Mouse (Mus musculus) lung, embryonic 14.5 days (tissue): ENCODE measurements around the gene Slc25a38. TPM values are rescaled to one million over a fixed set of nuclear protein-coding genes. Genes with fewer than 3 reads are reported as not detected.

Source experiments
- ATAC-seq: fragments of 200-750 bp; cut with Nextera tagmentation; 2 replicates; pipeline ENCODE4 v1.8.0; 2017; ENCODE audit warnings: mild to moderate bottlenecking, moderate TSS enrichment, moderate library complexity; ENCODE audit not compliant: insufficient read depth
- DNase-seq: peaks from one replicate; pipeline ENCODE4 v3.0.0-alpha.2; 2015
- H3K27ac ChIP-seq: fragments of 300-500 bp; sonication (generic); 2 replicates; pipeline ENCODE4 v1.5.1; 2014; ENCODE audit warnings: low read depth, mild to moderate bottlenecking, moderate library complexity
- H3K27me3 ChIP-seq: fragments of 300-500 bp; sonication (generic); 2 replicates; pipeline ENCODE4 v1.6.1; 2014; ENCODE audit warnings: low read length, control low read depth; ENCODE audit not compliant: insufficient read depth
- H3K36me3 ChIP-seq: fragments of 300-500 bp; sonication (generic); 2 replicates; pipeline ENCODE4 v1.6.1; 2014; ENCODE audit warnings: control low read depth; ENCODE audit not compliant: insufficient read depth
- H3K4me1 ChIP-seq: fragments of 300-500 bp; sonication (generic); 2 replicates; pipeline ENCODE4 v1.6.1; 2014; ENCODE audit warnings: antibody characterized with exemption, control low read depth; ENCODE audit not compliant: insufficient read depth
- H3K4me2 ChIP-seq: fragments of 300-500 bp; sonication (generic); 2 replicates; pipeline ENCODE4 v1.6.1; 2014; ENCODE audit warnings: mild to moderate bottlenecking
- H3K4me3 ChIP-seq: fragments of 300-500 bp; sonication (generic); 2 replicates; pipeline ENCODE4 v1.5.1; 2014; ENCODE audit warnings: low read depth, low read length
- H3K9ac ChIP-seq: fragments of 300-500 bp; sonication (generic); 2 replicates; pipeline ENCODE4 v1.6.1; 2014
- H3K9me3 ChIP-seq: fragments of 300-500 bp; sonication (generic); 2 replicates; pipeline ENCODE4 v1.6.1; 2016; ENCODE audit warnings: low read depth, low read length, control low read depth
- CTCF ChIP-seq: IDR thresholded peaks from 2 replicates; pipeline ENCODE4 v1.5.1; 2016; ENCODE audit warnings: antibody characterized with exemption, low read depth
- WGBS: fragments of 180-500 bp; shearing (Covaris S2); extraction: QIAGEN DNeasy Blood & Tissue Kit; methylation state at CpG from one replicate; pipeline ENCODE4 v1.1.7; 2014; 5-methylcytosine and 5-hydroxymethylcytosine counted together
- polyA plus RNA-seq: library from polyadenylated mRNA; unstranded; fragments of >200 nt; fragmentation: Nextera tagmentation; extraction: Ambion mirVana; gene quantifications from 2 replicates; pipeline ENCODE4 v1.2.1, GENCODE M21; 2014

The Slc25a38 gene
- polyA plus RNA-seq, 1 experiment from 2014 or later, result 31.4 TPM

DNA sequence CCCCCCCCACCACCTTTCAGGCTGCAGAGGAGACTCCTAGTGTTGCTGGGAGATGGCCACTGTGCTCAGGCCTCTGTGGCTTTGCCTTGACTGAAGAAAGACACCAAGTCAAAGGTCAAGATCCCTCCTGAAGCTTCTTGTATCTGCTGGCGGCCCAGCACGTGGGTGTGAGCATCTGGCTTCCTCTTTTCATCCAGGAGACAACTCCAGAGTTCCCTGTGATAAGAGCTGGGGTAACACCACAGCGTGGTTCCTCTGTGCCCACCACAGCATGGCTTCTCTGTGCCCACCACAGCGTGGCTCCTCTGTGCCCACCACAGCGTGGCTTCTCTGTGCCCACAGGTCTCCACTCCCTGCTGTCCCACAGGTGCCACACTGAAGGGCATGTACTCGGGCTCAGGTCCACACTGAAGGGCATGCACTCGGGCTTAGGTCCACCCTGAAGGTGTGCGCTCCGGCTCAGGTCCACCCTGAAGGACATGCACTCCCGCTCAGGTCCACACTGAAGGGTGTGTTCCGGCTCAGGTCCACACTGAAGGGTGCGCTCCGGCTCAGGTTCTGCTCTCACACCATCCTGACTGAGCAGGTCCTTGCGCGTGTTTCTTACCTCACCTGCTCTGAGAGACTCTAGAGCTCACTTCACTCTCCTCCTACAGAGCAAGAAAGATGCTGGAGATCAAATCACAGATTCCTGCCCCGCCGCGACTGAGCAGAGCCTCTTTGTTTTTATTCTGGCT lies 26.8 kb upstream of the Slc25a38 start:
- Histone ChIP-seq H3K4me3 (no peak overlapping the region), H3K36me3 (no peaks in the 10 kb centered on the region), H3K27ac (no peak overlapping the region), H3K9me3 (no peaks in the 10 kb centered on the region), H3K4me2 (no peak overlapping the region), H3K4me1 (no peaks in the 10 kb centered on the region), H3K27me3 (no peaks in the 10 kb centered on the region), H3K9ac (no peak overlapping the region)
- no peak for ATAC-seq
- WGBS, result 77% methylated on average over 18 of the region's 18 CpGs
- TF ChIP-seq CTCF, result no peak
- no peak for DNase-seq

GRCm38 (mm10) chr9:120084406-120084805 lies 25.8 kb upstream of the Slc25a38 start:
- H3K9me3 ChIP-seq, result no peaks in the 10 kb centered on the region
- 73% methylated on average over 9 of the region's 9 CpGs for WGBS
- no peak overlapping the region for H3K27ac ChIP-seq
- no peak overlapping the region for H3K4me3 ChIP-seq
- H3K4me1 ChIP-seq, result no peaks in the 10 kb centered on the region
- DNase-seq (no peak), ATAC-seq (no peak)
- no peak for TF ChIP-seq CTCF
- H3K27me3 ChIP-seq, result no peaks in the 10 kb centered on the region
- H3K36me3 ChIP-seq, result no peaks in the 10 kb centered on the region
- no peak overlapping the region for H3K4me2 ChIP-seq
- no peak overlapping the region for H3K9ac ChIP-seq

- no peaks in the 10 kb centered on the region for H3K4me1 ChIP-seq
- WGBS, result 84% methylated on average over 7 of the region's 7 CpGs
- H3K4me3 ChIP-seq, result no peak overlapping the region
- no peak overlapping the region for H3K4me2 ChIP-seq
- no peaks in the 10 kb centered on the region for H3K36me3 ChIP-seq
- TF ChIP-seq CTCF, result 0 out of 2 replicates have a peak, but pooled peaks have one; percentile 2
- ATAC-seq (no peak), DNase-seq (no peak)
- no peaks in the 10 kb centered on the region for H3K9me3 ChIP-seq
- no peaks in the 10 kb centered on the region for H3K27me3 ChIP-seq
- no peak overlapping the region for H3K9ac ChIP-seq
- no peak overlapping the region for H3K27ac ChIP-seq
Observed at GRCm38 (mm10) chr9:120089125-120089524, 21.0 kb upstream of the Slc25a38 start.

- TF ChIP-seq CTCF, result no peak
- WGBS, result 66% methylated on average over 10 of the region's 10 CpGs
Observed at GRCm38 (mm10) chr9:120091086-120091485, 19.1 kb upstream of the Slc25a38 start.

DNA sequence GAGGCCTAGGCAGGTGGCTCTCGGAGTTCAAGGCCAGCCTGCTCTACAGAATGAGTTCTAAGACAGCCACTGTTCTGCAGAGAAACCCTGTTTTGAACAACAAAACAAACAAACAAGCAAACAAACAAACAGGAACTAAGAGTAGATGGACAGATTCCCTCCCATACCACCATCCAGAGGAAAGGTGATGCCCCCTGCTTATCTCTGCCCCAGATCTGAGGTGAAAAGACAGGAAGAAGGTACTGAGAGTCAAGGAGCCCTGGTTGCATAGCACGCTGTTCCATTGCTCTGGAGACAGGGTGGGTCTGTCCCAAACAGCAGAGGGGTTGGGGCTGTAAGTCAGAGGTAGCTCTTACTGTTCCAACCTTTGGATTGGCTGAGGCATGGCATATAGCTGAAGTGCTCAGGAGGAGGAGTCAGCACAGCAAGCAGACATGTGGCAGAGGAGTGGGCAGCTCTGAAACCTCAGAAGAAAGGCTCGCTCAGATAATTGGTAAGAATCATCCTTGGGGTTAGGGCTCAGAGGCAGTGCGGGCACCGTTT lies 18.4 kb upstream of the Slc25a38 start, which contains the start of gene Ccr8:
TSS of gene Ccr8 (plus strand) at position 419 of the 543 bp plus-strand sequence.
- ATAC-seq, result no peak
- Histone ChIP-seq H3K4me3 (no peak within 1 kb of the TSS), H3K36me3 (no peaks in the 10 kb centered on the region), H3K27ac (no peak within 1 kb of the TSS), H3K9ac (no peak within 1 kb of the TSS), H3K4me1 (no peaks in the 10 kb centered on the region), H3K27me3 (no peaks in the 10 kb centered on the region), H3K4me2 (no peak within 1 kb of the TSS), H3K9me3 (no peaks in the 10 kb centered on the region)
- DNase-seq, result no peak
- WGBS, result 72% methylated on average over 5 of the region's 5 CpGs
- no peak for TF ChIP-seq CTCF

More at GRCm38 (mm10) chr9:120091086-120091485, 19.1 kb upstream of the Slc25a38 start:
- H3K9ac ChIP-seq, result no peak overlapping the region
- no peak overlapping the region for H3K4me2 ChIP-seq
- H3K36me3 ChIP-seq, result no peaks in the 10 kb centered on the region
- no peaks in the 10 kb centered on the region for H3K27me3 ChIP-seq
- no peaks in the 10 kb centered on the region for H3K4me1 ChIP-seq
- H3K4me3 ChIP-seq, result no peak overlapping the region
- DNase-seq, result no peak
- no peaks in the 10 kb centered on the region for H3K9me3 ChIP-seq
- no peak overlapping the region for H3K27ac ChIP-seq
- no peak for ATAC-seq

DNA sequence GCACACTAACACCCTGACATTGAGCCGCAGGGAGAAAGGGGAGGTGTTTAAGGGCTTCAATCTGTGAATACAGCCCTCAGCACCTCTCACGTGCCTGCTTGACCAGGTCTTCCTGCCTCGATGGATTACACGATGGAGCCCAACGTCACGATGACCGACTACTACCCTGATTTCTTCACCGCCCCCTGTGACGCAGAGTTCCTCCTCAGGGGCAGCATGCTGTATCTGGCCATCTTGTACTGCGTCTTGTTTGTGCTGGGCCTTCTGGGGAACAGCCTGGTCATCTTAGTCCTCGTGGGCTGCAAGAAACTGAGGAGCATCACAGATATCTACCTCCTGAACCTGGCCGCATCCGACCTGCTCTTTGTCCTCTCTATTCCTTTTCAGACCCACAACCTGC lies 16.5 kb upstream of the Slc25a38 start:
- no peak for DNase-seq

GRCm38 (mm10) chr9:120095886-120096285 lies 14.3 kb upstream of the Slc25a38 start:
- Histone ChIP-seq H3K4me3 (no peak overlapping the region), H3K4me1 (no peaks in the 10 kb centered on the region), H3K27me3 (no peaks in the 10 kb centered on the region), H3K36me3 (no peaks in the 10 kb centered on the region), H3K9me3 (no peaks in the 10 kb centered on the region), H3K9ac (no peak overlapping the region), H3K4me2 (no peak overlapping the region), H3K27ac (no peak overlapping the region)
- no peak for ATAC-seq
- no peak for TF ChIP-seq CTCF
- no peak for DNase-seq
- 48% methylated on average over 7 of the region's 7 CpGs for WGBS

More for the DNA sequence above, 16.5 kb upstream of the Slc25a38 start:
- no peak overlapping the region for H3K4me3 ChIP-seq
- no peaks in the 10 kb centered on the region for H3K36me3 ChIP-seq
- TF ChIP-seq CTCF, result no peak
- no peak overlapping the region for H3K4me2 ChIP-seq
- no peaks in the 10 kb centered on the region for H3K9me3 ChIP-seq
- no peak overlapping the region for H3K9ac ChIP-seq
- no peak overlapping the region for H3K27ac ChIP-seq
- ATAC-seq, result no peak
- no peaks in the 10 kb centered on the region for H3K27me3 ChIP-seq
- WGBS, result 82% methylated on average over 13 of the region's 13 CpGs
- no peaks in the 10 kb centered on the region for H3K4me1 ChIP-seq
